Mouse (Mus musculus): Measurements from ENCODE around the gene P2rx7. TPM values are rescaled to one million over a fixed set of nuclear protein-coding genes. Genes with fewer than 3 reads are reported as not detected.

P2rx7 gene
- polyA plus RNA-seq, 2 experiments from 2014 or later: 62.3 to 85.8 TPM

- ATAC-seq: no peak
Observed at GRCm38 (mm10) chr5:122733881-122734280, 90.2 kb downstream of the P2rx7 start.

- ATAC-seq: no peak
Observed at GRCm38 (mm10) chr5:122735853-122736252, 92.1 kb downstream of the P2rx7 start.

- no peak for ATAC-seq
Observed at GRCm38 (mm10) chr5:122736761-122737160, 93.0 kb downstream of the P2rx7 start.

Other genes starting within 250 kb of the P2rx7 start
- gene Anapc7, start 222.2 kb upstream of the P2rx7 start, polyA plus RNA-seq (2017; shearing (Covaris generic)): 10 to 100 TPM; 13.4 to 23.7 TPM
- gene Atp2a2, start 141.7 kb upstream of the P2rx7 start, polyA plus RNA-seq (2017; shearing (Covaris generic)): 10 to 100 TPM; 14.0 to 17.6 TPM
- 1 to 10 TPM; 2.1 to 6.2 TPM for gene Ift81, start 29.4 kb upstream of the P2rx7 start, polyA plus RNA-seq (2017; shearing (Covaris generic))
- 10 to 100 TPM; 27.6 to 32.1 TPM for gene P2rx4, start 63.6 kb downstream of the P2rx7 start, polyA plus RNA-seq (2017; shearing (Covaris generic))
- 1 to 10 TPM; 2.6 to 2.8 TPM for gene Camkk2, start 135.5 kb downstream of the P2rx7 start, polyA plus RNA-seq (2017; shearing (Covaris generic))
- 10 to 100 TPM; 90.8 to 92.8 TPM for gene Anapc5, start 177.4 kb downstream of the P2rx7 start, polyA plus RNA-seq (2017; shearing (Covaris generic))
- gene Rnf34, start 206.1 kb downstream of the P2rx7 start, polyA plus RNA-seq (2017; shearing (Covaris generic)): 10 to 100 TPM; 18.1 to 25.7 TPM